Mouse (Mus musculus): ENCODE measurements around the gene Prex1. TPM values are rescaled to one million over a fixed set of nuclear protein-coding genes. Genes with fewer than 3 reads are reported as not detected.

Gene Prex1
- polyA plus RNA-seq, 1 experiment from 2014 or later: 10.1 TPM

GRCm38 (mm10) chr2:166706526-166706925 lies 7.1 kb downstream of the Prex1 start:
- Histone ChIP-seq H3K36me3 (ENCODE audit: control insufficient read depth, insufficient read depth, low read length) (no peaks in the 10 kb centered on the region), H3K9ac (ENCODE audit: low read depth, low read length) (no peak overlapping the region), H3K4me2 (no peak overlapping the region), H3K27ac (ENCODE audit: low read depth, low read length) (no peak overlapping the region), H3K27me3 (ENCODE audit: control insufficient read depth, insufficient read depth, low read length) (no peaks in the 10 kb centered on the region), H3K4me3 (ENCODE audit: low read depth, low read length) (no peak overlapping the region), H3K9me3 (replicated peaks; ENCODE audit: control insufficient read depth, low read length) (no peaks in the 10 kb centered on the region; the same call in 1 of the 2 replicates), H3K4me1 (ENCODE audit: control insufficient read depth, insufficient read depth, low read length) (peaks cover 30% of the 10 kb centered on the region)
- ATAC-seq (replicated peaks; ENCODE audit: insufficient number of reproducible peaks, low FRiP score, low TSS enrichment): no peak
- 22% methylated on average over 2 of the region's 2 CpGs for WGBS (ENCODE audit: insufficient replicate concordance)

- Histone ChIP-seq H3K4me3 (ENCODE audit: low read depth, low read length) (no peak overlapping the region), H3K27me3 (ENCODE audit: control insufficient read depth, insufficient read depth, low read length) (no peaks in the 10 kb centered on the region), H3K4me1 (ENCODE audit: control insufficient read depth, insufficient read depth, low read length) (peaks cover 33% of the 10 kb centered on the region), H3K4me2 (no peak overlapping the region), H3K27ac (ENCODE audit: low read depth, low read length) (no peak overlapping the region), H3K36me3 (ENCODE audit: control insufficient read depth, insufficient read depth, low read length) (no peaks in the 10 kb centered on the region), H3K9ac (ENCODE audit: low read depth, low read length) (no peak overlapping the region), H3K9me3 (replicated peaks; ENCODE audit: control insufficient read depth, low read length) (no peaks in the 10 kb centered on the region; the same call in 1 of the 2 replicates)
- WGBS (ENCODE audit: insufficient replicate concordance): 34% methylated on average over 3 of the region's 3 CpGs
- no peak for ATAC-seq (replicated peaks; ENCODE audit: insufficient number of reproducible peaks, low FRiP score, low TSS enrichment)
Measured at GRCm38 (mm10) chr2:166703491-166703890, 10.1 kb downstream of the Prex1 start.

- WGBS (ENCODE audit: insufficient replicate concordance): 83% methylated on average over 2 of the region's 2 CpGs
- H3K4me2 ChIP-seq: no peak overlapping the region
- no peak overlapping the region for H3K4me3 ChIP-seq (ENCODE audit: low read depth, low read length)
- H3K36me3 ChIP-seq (ENCODE audit: control insufficient read depth, insufficient read depth, low read length): no peaks in the 10 kb centered on the region
- H3K9ac ChIP-seq (ENCODE audit: low read depth, low read length): no peak overlapping the region
- H3K27ac ChIP-seq (ENCODE audit: low read depth, low read length): no peak overlapping the region
- H3K9me3 ChIP-seq (replicated peaks; ENCODE audit: control insufficient read depth, low read length): no peaks in the 10 kb centered on the region; the same call in 1 of the 2 replicates
- no peak for ATAC-seq (replicated peaks; ENCODE audit: insufficient number of reproducible peaks, low FRiP score, low TSS enrichment)
- H3K4me1 ChIP-seq (ENCODE audit: control insufficient read depth, insufficient read depth, low read length): peaks cover 28% of the 10 kb centered on the region
- no peaks in the 10 kb centered on the region for H3K27me3 ChIP-seq (ENCODE audit: control insufficient read depth, insufficient read depth, low read length)
Measured at GRCm38 (mm10) chr2:166702113-166702445, 11.6 kb downstream of the Prex1 start.

GRCm38 (mm10) chr2:166701248-166702112 lies 12.2 kb downstream of the Prex1 start:
- no peaks in the 10 kb centered on the region; the same call in 1 of the 2 replicates for H3K9me3 ChIP-seq (replicated peaks; ENCODE audit: control insufficient read depth, low read length)
- no peak overlapping the region for H3K4me3 ChIP-seq (ENCODE audit: low read depth, low read length)
- no peaks in the 10 kb centered on the region for H3K27me3 ChIP-seq (ENCODE audit: control insufficient read depth, insufficient read depth, low read length)
- no peak overlapping the region for H3K27ac ChIP-seq (ENCODE audit: low read depth, low read length)
- WGBS (ENCODE audit: insufficient replicate concordance): 59% methylated on average over 23 of the region's 23 CpGs
- H3K4me2 ChIP-seq: no peak overlapping the region
- H3K9ac ChIP-seq (ENCODE audit: low read depth, low read length): no peak overlapping the region
- ATAC-seq (replicated peaks; ENCODE audit: insufficient number of reproducible peaks, low FRiP score, low TSS enrichment): no peak
- H3K4me1 ChIP-seq (ENCODE audit: control insufficient read depth, insufficient read depth, low read length): peaks cover 26% of the 10 kb centered on the region
- no peaks in the 10 kb centered on the region for H3K36me3 ChIP-seq (ENCODE audit: control insufficient read depth, insufficient read depth, low read length)

- no peaks in the 10 kb centered on the region; the same call in 1 of the 2 replicates for H3K9me3 ChIP-seq (replicated peaks; ENCODE audit: control insufficient read depth, low read length)
- no peak overlapping the region for H3K27ac ChIP-seq (ENCODE audit: low read depth, low read length)
- no peaks in the 10 kb centered on the region for H3K27me3 ChIP-seq (ENCODE audit: control insufficient read depth, insufficient read depth, low read length)
- H3K4me2 ChIP-seq: no peak overlapping the region
- H3K36me3 ChIP-seq (ENCODE audit: control insufficient read depth, insufficient read depth, low read length): no peaks in the 10 kb centered on the region
- ATAC-seq (replicated peaks; ENCODE audit: insufficient number of reproducible peaks, low FRiP score, low TSS enrichment): no peak
- H3K4me3 ChIP-seq (ENCODE audit: low read depth, low read length): no peak overlapping the region
- peaks cover 24% of the 10 kb centered on the region for H3K4me1 ChIP-seq (ENCODE audit: control insufficient read depth, insufficient read depth, low read length)
- WGBS (ENCODE audit: insufficient replicate concordance): 72% methylated on average over 13 of the region's 13 CpGs
- no peak overlapping the region for H3K9ac ChIP-seq (ENCODE audit: low read depth, low read length)
Measured at GRCm38 (mm10) chr2:166700732-166701131, 12.9 kb downstream of the Prex1 start.

- Histone ChIP-seq H3K4me1 (ENCODE audit: control insufficient read depth, insufficient read depth, low read length) (peaks cover 24% of the 10 kb centered on the region), H3K27ac (ENCODE audit: low read depth, low read length) (no peak overlapping the region), H3K9me3 (replicated peaks; ENCODE audit: control insufficient read depth, low read length) (no peaks in the 10 kb centered on the region; the same call in 1 of the 2 replicates), H3K4me3 (ENCODE audit: low read depth, low read length) (no peak overlapping the region), H3K9ac (ENCODE audit: low read depth, low read length) (no peak overlapping the region), H3K36me3 (ENCODE audit: control insufficient read depth, insufficient read depth, low read length) (no peaks in the 10 kb centered on the region), H3K4me2 (no peak overlapping the region), H3K27me3 (ENCODE audit: control insufficient read depth, insufficient read depth, low read length) (no peaks in the 10 kb centered on the region)
- WGBS (ENCODE audit: insufficient replicate concordance): 70% methylated on average over 8 of the region's 8 CpGs
- ATAC-seq (replicated peaks; ENCODE audit: insufficient number of reproducible peaks, low FRiP score, low TSS enrichment): no peak
Measured at GRCm38 (mm10) chr2:166700116-166700515, 13.5 kb downstream of the Prex1 start.

GRCm38 (mm10) chr2:166699552-166699951 lies 14.1 kb downstream of the Prex1 start:
- Histone ChIP-seq H3K4me1 (ENCODE audit: control insufficient read depth, insufficient read depth, low read length) (peaks cover 24% of the 10 kb centered on the region), H3K36me3 (ENCODE audit: control insufficient read depth, insufficient read depth, low read length) (no peaks in the 10 kb centered on the region), H3K4me3 (ENCODE audit: low read depth, low read length) (no peak overlapping the region), H3K27me3 (ENCODE audit: control insufficient read depth, insufficient read depth, low read length) (no peaks in the 10 kb centered on the region), H3K9me3 (replicated peaks; ENCODE audit: control insufficient read depth, low read length) (no peaks in the 10 kb centered on the region), H3K4me2 (no peak overlapping the region), H3K9ac (ENCODE audit: low read depth, low read length) (no peak overlapping the region), H3K27ac (ENCODE audit: low read depth, low read length) (no peak overlapping the region)
- no peak for ATAC-seq (replicated peaks; ENCODE audit: insufficient number of reproducible peaks, low FRiP score, low TSS enrichment)
- whole genome bisulfite sequencing (ENCODE audit: insufficient replicate concordance): 90% methylated on average over 5 of the region's 5 CpGs

- Histone ChIP-seq H3K36me3 (ENCODE audit: control insufficient read depth, insufficient read depth, low read length) (no peaks in the 10 kb centered on the region), H3K9me3 (replicated peaks; ENCODE audit: control insufficient read depth, low read length) (no peaks in the 10 kb centered on the region), H3K4me2 (no peak overlapping the region), H3K4me1 (ENCODE audit: control insufficient read depth, insufficient read depth, low read length) (no peaks in the 10 kb centered on the region), H3K4me3 (ENCODE audit: low read depth, low read length) (no peak overlapping the region), H3K27ac (ENCODE audit: low read depth, low read length) (no peak overlapping the region), H3K9ac (ENCODE audit: low read depth, low read length) (no peak overlapping the region), H3K27me3 (ENCODE audit: control insufficient read depth, insufficient read depth, low read length) (no peaks in the 10 kb centered on the region)
- ATAC-seq (replicated peaks; ENCODE audit: insufficient number of reproducible peaks, low FRiP score, low TSS enrichment): no peak
- 88% methylated on average over 2 of the region's 2 CpGs for WGBS (ENCODE audit: insufficient replicate concordance)
Measured at GRCm38 (mm10) chr2:166694616-166695015, 19.0 kb downstream of the Prex1 start.

GRCm38 (mm10) chr2:166693394-166693793 lies 20.2 kb downstream of the Prex1 start:
- Histone ChIP-seq H3K27ac (ENCODE audit: low read depth, low read length) (no peak overlapping the region), H3K4me2 (no peak overlapping the region), H3K36me3 (ENCODE audit: control insufficient read depth, insufficient read depth, low read length) (no peaks in the 10 kb centered on the region), H3K9me3 (replicated peaks; ENCODE audit: control insufficient read depth, low read length) (no peaks in the 10 kb centered on the region), H3K4me1 (ENCODE audit: control insufficient read depth, insufficient read depth, low read length) (no peaks in the 10 kb centered on the region), H3K9ac (ENCODE audit: low read depth, low read length) (no peak overlapping the region), H3K4me3 (ENCODE audit: low read depth, low read length) (no peak overlapping the region), H3K27me3 (ENCODE audit: control insufficient read depth, insufficient read depth, low read length) (no peaks in the 10 kb centered on the region)
- 66% methylated on average over 4 of the region's 4 CpGs for WGBS (ENCODE audit: insufficient replicate concordance)
- no peak for ATAC-seq (replicated peaks; ENCODE audit: insufficient number of reproducible peaks, low FRiP score, low TSS enrichment)

Data from heart, embryonic 11.5 days (tissue).